Mouse (Mus musculus): ENCODE results near the gene Myo18a.

Gene Myo18a

GRCm38 (mm10) chr11:77793238-77793930, 30.3 kb downstream of the Myo18a start:
- DNase-seq (ENCODE audit: low read depth, low spot score), result peak; percentile 97

- DNase-seq (ENCODE audit: low read depth, low spot score), result no peak
Observed at GRCm38 (mm10) chr11:77795216-77795615, 32.2 kb downstream of the Myo18a start.

DNA sequence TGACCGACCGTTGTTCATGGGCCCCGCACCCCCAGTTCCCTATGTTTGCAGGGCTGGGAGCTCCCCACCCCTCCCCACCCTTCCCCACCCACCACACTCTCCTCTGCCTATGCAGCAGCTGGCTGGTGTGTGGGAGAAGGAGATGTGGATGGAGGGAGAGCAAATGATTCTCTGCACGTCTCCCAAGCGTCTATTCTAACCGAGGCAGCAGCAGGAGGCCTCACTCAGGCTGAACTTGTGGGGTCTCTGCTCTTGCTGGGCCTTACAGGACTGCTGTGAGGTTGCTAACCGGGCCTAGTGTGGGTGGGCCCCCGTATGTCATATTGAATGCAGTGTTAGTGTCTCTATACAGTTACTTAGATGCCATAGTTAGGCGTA, 37.4 kb downstream of the Myo18a start:
- no peak for DNase-seq (ENCODE audit: low read depth, low spot score)

- DNase-seq (ENCODE audit: low read depth, low spot score), result peak; percentile 54
Observed at GRCm38 (mm10) chr11:77800869-77801701, 38.0 kb downstream of the Myo18a start.

GRCm38 (mm10) chr11:77802341-77802865, 39.4 kb downstream of the Myo18a start:
- DNase-seq (ENCODE audit: low read depth, low spot score), result no peak

DNA sequence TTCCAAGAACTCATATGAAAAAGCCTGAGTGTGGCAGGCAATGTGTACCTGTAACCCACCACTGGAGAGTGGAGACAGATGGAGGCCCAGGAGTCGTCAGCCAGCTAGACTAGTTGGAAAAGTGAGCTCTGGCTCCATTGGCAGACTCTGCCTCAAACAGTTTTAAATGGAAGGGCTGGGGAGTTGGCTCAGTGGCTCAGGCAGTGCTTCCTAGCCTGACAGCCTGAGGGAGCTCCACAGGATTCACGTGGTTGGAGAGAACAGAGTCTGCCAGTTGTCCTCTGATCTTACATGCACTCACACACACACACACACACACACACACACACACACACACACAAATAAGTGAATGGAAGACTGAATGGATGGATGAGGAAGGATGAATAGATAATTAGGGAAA, 43.2 kb downstream of the Myo18a start:
- no peak for DNase-seq (ENCODE audit: low read depth, low spot score)

DNA sequence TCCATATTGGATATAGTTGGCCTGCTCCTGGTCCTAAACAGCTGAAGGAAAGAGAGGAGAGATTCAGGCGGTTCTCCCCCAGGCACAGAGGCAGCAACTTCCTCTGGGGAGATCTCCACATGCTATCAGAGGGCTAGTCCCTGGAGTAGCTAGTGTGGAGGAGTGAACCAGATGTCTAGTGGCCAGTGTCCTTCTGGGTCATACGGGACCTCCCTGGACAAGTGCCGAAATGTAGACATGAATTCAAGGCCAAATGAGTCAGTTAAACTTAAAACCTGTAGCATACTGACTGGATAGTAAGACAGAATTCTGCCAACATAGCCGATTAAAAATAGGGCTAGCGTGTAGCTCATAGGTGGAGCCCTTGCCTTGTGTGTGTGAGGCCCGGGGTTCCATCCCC, 43.8 kb downstream of the Myo18a start:
- no peak for DNase-seq (ENCODE audit: low read depth, low spot score)

DNA sequence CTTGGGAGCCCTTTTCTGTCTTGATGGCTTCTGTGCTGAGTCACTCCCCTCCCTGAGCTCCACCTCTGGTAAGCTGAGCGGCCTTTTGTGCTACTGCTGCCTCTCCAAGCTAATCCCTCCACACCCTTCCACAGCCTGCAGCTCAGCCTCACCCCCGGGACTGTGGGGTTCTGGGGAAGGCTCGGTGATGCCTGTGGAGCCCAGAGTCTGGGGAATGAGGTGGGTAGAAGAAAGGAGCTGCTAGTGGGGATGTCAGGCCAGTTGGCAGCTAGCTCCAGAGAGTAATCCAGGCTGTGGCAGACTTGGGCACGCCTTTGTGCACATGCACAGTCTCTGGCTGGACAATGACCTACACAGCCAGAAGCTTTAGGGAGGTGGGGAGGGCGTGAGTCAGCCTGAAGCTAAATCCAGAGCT, 45.0 kb downstream of the Myo18a start:
- peak; percentile 40 for DNase-seq (ENCODE audit: low read depth, low spot score)

- DNase-seq (ENCODE audit: low read depth, low spot score), result no peak
Observed at GRCm38 (mm10) chr11:77809215-77809614, 46.2 kb downstream of the Myo18a start.

- no peak for DNase-seq (ENCODE audit: low read depth, low spot score)
Observed at GRCm38 (mm10) chr11:77810018-77810417, 47.0 kb downstream of the Myo18a start.

- DNase-seq (ENCODE audit: low read depth, low spot score), result no peak
Observed at GRCm38 (mm10) chr11:77813969-77814368, 50.9 kb downstream of the Myo18a start.

- peak; percentile 78 for DNase-seq (ENCODE audit: low read depth, low spot score)
Observed at GRCm38 (mm10) chr11:77816003-77816402, 53.0 kb downstream of the Myo18a start.

- peak; percentile 65 for DNase-seq (ENCODE audit: low read depth, low spot score)
Observed at GRCm38 (mm10) chr11:77821648-77822047, 58.6 kb downstream of the Myo18a start.

DNA sequence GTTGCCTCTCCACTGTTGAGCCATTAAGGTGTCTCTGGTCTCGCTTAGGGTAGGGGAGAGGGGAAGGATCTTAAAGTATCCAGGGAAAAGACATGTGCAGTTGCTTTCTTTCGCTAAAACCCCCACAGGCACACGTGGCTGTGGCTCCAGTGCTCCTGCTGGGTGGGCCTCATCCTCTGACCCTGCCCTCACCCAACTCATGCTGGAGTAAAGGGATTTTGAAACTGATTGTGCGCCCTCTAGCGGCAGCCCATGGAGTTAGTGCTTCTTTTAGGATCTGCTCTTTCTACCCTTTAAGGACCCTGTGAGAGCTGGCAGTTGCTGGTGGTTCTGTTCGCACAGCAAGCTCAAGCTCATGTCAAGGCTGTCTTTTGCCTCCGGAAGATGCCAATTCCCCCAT, 59.7 kb downstream of the Myo18a start:
- peak; percentile 74 for DNase-seq (ENCODE audit: low read depth, low spot score)

- peak; percentile 73 for DNase-seq (ENCODE audit: low read depth, low spot score)
Observed at GRCm38 (mm10) chr11:77825853-77826252, 62.8 kb downstream of the Myo18a start.

- no peak for DNase-seq (ENCODE audit: low read depth, low spot score)
Observed at GRCm38 (mm10) chr11:77826311-77826710, 63.3 kb downstream of the Myo18a start.

DNA sequence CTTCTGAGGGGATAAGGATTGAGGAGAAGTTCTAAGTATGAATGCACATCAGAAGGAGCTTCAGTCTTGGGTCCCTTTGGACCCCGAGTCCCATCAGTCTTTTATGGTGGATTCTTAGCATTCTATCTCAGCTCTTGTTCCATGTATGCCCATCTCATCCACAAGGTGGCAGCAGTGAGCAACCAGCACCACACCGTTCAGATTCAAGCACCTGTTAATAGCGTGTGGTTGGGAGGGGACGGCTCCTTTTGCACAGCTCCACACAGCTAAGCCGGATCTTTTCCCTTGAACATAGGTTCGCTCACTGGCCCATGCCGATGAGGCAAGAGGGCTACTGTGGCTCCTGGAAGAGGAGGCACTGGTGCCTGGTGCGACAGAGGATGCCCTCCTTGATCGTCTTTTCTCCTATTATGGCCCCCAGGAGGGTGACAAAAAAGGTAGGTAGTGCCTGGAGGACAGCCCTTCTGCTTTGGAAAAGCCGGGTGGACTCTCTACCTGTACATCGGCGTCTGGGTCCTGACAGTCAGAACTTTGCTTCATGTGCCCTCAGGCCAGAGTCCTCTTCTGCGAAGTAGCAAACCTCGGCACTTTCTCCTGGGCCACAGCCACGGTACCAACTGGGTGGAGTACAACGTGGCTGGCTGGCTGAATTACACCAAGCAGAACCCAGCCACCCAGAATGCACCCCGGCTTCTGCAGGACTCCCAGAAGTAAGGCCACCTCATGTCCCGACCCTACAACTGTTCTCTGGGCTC, 64.4 kb downstream of the Myo18a start:
- peak; percentile 82 for DNase-seq (ENCODE audit: low read depth, low spot score)

DNA sequence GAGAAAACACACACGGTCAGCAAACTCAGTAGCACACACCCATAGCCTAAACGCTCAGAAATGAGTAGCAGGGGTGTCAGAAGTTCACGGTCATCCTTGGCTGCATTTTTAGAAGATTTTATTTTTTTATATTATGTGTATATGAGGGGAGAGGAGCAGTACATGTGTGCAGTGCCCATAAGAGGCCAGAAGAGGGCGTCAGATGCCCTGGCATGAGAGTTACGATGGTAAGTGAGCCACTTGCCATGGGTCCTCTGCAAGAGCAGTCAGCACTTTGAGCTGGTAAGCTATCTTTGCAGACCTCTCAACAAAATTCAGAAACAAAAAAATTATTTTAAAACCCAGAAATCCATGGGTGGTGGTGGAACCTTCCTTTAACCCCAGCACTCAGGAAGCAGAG, 65.1 kb downstream of the Myo18a start:
- no peak for DNase-seq (ENCODE audit: low read depth, low spot score)

DNA sequence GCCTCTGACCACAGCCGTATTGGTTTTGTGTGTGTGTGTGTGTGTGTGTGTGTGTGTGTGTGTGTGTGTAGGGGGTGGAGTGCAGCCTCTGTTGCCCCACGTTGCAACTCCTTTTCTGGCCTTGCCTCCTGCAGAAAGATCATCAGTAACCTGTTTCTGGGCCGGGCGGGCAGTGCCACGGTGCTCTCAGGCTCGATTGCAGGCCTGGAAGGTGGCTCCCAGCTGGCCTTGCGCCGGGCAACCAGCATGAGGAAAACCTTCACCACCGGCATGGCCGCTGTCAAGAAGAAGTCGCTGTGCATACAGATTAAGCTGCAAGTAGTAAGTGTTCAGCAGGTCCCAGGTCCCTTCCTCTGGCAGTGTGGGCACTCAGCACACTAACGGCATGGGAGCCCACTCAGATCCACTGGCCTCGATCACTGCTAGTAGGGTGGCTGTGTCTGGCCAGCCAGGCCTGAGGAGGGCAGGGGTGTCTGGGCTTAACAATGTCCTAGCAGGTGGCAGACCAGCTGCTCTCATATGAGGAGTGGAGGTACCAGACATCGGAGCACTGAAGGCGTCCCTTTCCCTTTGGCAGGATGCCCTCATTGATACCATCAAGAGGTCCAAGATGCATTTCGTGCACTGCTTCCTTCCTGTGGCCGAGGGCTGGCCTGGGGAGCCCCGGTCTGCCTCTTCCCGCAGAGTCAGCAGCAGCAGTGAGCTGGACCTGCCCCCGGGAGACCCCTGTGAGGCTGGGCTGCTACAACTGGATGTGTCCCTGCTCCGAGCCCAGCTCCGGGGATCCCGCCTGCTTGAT, 66.2 kb downstream of the Myo18a start:
- DNase-seq (ENCODE audit: low read depth, low spot score), result no peak

- DNase-seq (ENCODE audit: low read depth, low spot score), result no peak
Observed at GRCm38 (mm10) chr11:77830875-77831274, 67.8 kb downstream of the Myo18a start.

DNA sequence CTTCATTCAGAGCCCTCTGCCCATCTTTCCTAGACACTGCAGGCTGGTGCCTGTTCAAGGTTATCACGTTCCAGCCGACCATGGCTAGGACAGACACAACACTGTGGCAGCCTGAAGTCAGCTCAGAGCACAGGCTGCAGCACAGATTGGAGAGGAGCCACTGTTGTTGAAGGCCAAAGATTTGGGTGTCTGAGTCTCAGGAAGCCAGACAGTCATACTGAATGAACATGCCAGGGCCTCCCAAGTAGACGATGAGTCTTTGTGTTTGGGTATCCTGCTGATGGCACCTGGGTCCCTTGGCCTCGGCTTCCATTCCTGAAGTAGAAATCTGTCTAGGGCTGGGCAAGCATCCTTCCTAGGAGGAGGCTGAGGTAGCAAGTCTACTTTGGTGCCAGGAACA, 69.5 kb downstream of the Myo18a start:
- no peak for DNase-seq (ENCODE audit: low read depth, low spot score)

Data from 3T3-L1 (cell line).